Mouse (Mus musculus) cerebellum, adult (tissue): ENCODE measurements around the gene Lypd6b.

Experiments
- ATAC-seq: cut with Nextera tagmentation; 2 replicates; pipeline ENCODE4 v1.9.2; 2017; ENCODE audit warnings: mild to moderate bottlenecking, moderate library complexity, mixed read lengths; ENCODE audit not compliant: insufficient number of reproducible peaks, low FRiP score, low TSS enrichment

Gene Lypd6b

GRCm38 (mm10) chr2:49768916-49769315, 18.6 kb upstream of the Lypd6b start:
- no peak for ATAC-seq

GRCm38 (mm10) chr2:49770440-49770839, 17.0 kb upstream of the Lypd6b start:
- ATAC-seq = no peak

GRCm38 (mm10) chr2:49771172-49771571, 16.3 kb upstream of the Lypd6b start:
- ATAC-seq = no peak

GRCm38 (mm10) chr2:49773194-49773931, 14.1 kb upstream of the Lypd6b start:
- ATAC-seq = no peak

GRCm38 (mm10) chr2:49774180-49774579, 13.3 kb upstream of the Lypd6b start:
- ATAC-seq = no peak

GRCm38 (mm10) chr2:49775187-49775586, 12.3 kb upstream of the Lypd6b start:
- no peak for ATAC-seq

- no peak for ATAC-seq
Measured at GRCm38 (mm10) chr2:49775735-49776134, 11.8 kb upstream of the Lypd6b start.

GRCm38 (mm10) chr2:49776407-49776806, 11.1 kb upstream of the Lypd6b start:
- ATAC-seq = no peak

- ATAC-seq = peak; percentile 23; the same call in 1 of the 2 replicates
Measured at GRCm38 (mm10) chr2:49788051-49788418, 547 bp downstream of the Lypd6b start.

GRCm38 (mm10) chr2:49788643-49789042, 1.2 kb downstream of the Lypd6b start:
- ATAC-seq = no peak

GRCm38 (mm10) chr2:49789078-49789477, 1.6 kb downstream of the Lypd6b start:
- no peak for ATAC-seq

GRCm38 (mm10) chr2:49789504-49789903, 2.0 kb downstream of the Lypd6b start:
- no peak for ATAC-seq

- ATAC-seq = no peak
Measured at GRCm38 (mm10) chr2:49797444-49798143, 10.1 kb downstream of the Lypd6b start.

- ATAC-seq = no peak
Measured at GRCm38 (mm10) chr2:49804448-49804847, 17.0 kb downstream of the Lypd6b start.

- no peak for ATAC-seq
Measured at GRCm38 (mm10) chr2:49805736-49806371, 18.4 kb downstream of the Lypd6b start.

GRCm38 (mm10) chr2:49809496-49809895, 22.0 kb downstream of the Lypd6b start:
- ATAC-seq = no peak

GRCm38 (mm10) chr2:49811420-49811819, 23.9 kb downstream of the Lypd6b start:
- 0 out of 2 replicates have a peak, but pooled peaks have one; percentile 41 for ATAC-seq

GRCm38 (mm10) chr2:49811871-49812363, 24.4 kb downstream of the Lypd6b start:
- peak; percentile 72 for ATAC-seq

- no peak for ATAC-seq
Measured at GRCm38 (mm10) chr2:49813151-49813550, 25.7 kb downstream of the Lypd6b start.

GRCm38 (mm10) chr2:49814011-49814410, 26.5 kb downstream of the Lypd6b start:
- ATAC-seq = no peak

- ATAC-seq = no peak
Measured at GRCm38 (mm10) chr2:49815696-49816320, 28.3 kb downstream of the Lypd6b start.
